In the genomic region with DNA sequence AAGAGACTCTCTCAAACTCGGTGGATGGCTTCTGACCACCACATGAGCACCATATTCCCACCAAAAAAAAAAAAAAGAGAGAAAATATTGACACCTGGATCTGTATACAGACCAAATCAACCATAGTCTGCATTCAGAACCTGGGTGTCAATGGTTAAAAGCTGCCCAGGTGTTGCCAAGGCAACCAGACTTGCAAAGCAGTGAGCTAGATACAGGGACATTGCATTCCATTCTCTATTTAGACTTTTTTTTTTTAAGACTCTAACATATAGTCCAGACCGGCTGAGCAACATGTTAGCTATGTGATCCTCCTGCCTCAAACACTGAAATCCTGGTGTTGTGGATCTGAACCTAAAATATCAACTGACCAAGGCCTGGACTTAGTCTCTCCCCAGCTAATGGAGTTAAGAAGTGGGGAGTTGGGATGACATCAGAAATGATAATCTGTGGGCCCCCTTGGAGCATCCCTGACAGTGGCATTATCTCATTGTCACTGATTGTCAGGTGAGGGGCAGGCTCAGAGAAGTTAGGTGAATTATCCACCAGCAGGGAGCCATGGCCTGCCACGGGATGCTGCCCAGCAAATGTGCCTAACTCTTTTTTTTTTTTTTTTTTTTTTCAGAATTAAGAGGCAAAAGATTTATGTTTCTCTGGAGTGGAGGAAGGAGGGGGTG, we compare ENCODE assay signal across 12 mouse cellular contexts.
DNase-seq lines count a peak whose midpoint lies in the region; ATAC-seq lines count a peak whose summit lies in the region.
"Had no signal": no experiment of that assay in that cellular context is flagged by ENCODE, and none has a peak within 500 bp of the region (broad histone marks: within the 10 kb centered on the region; RNA-seq: fewer than 3 reads in every experiment).

No protein-coding gene starts in this region.

- no peak overlapping the region; the same call in 1 of the 2 replicates for H3K4me2 ChIP-seq in heart, embryonic 13.5 days
- H3K4me2 ChIP-seq in midbrain, embryonic 13.5 days (replicated peaks): no peak overlapping the region
- H3K4me2 ChIP-seq in forebrain, embryonic 15.5 days (replicated peaks): no peak overlapping the region

- H3K4me1 ChIP-seq in heart, embryonic 13.5 days: peaks cover 22% of the 10 kb centered on the region
- peaks cover 16% of the 10 kb centered on the region for H3K4me1 ChIP-seq in midbrain, embryonic 13.5 days (replicated peaks)
- H3K4me1 ChIP-seq in midbrain, embryonic 10.5 days: peaks cover 27% of the 10 kb centered on the region
- H3K4me1 ChIP-seq in forebrain, embryonic 15.5 days: peaks cover 9% of the 10 kb centered on the region

- H3K27me3 ChIP-seq in heart, embryonic 13.5 days (replicated peaks): no peaks in the 10 kb centered on the region
- H3K27me3 ChIP-seq in midbrain, embryonic 13.5 days: 0 out of 2 replicates have a peak, but pooled peaks cover 4% of the 10 kb centered on the region
- peaks cover 71% of the 10 kb centered on the region for H3K27me3 ChIP-seq in midbrain, embryonic 10.5 days (ENCODE audit: low read depth, poor library complexity, severe bottlenecking)
- H3K27me3 ChIP-seq in forebrain, embryonic 15.5 days: 0 out of 2 replicates have a peak, but pooled peaks cover 3% of the 10 kb centered on the region

- H3K9ac ChIP-seq in heart, embryonic 13.5 days: no peak overlapping the region
- no peak overlapping the region for H3K9ac ChIP-seq in midbrain, embryonic 13.5 days (replicated peaks)
- H3K9ac ChIP-seq in forebrain, embryonic 15.5 days (replicated peaks): no peak overlapping the region

- ATAC-seq in heart, embryonic 13.5 days (ENCODE audit: extremely low read depth, insufficient number of reproducible peaks, low FRiP score, low TSS enrichment): no peak
- peak; percentile 54 for ATAC-seq in midbrain, embryonic 13.5 days
- ATAC-seq in forebrain, embryonic 15.5 days (replicated peaks): peak; percentile 51; the same call in 1 of the 2 replicates
- ATAC-seq in erythroid progenitor cell, adult 5-6 weeks (replicated peaks; ENCODE audit: low FRiP score, poor library complexity, severe bottlenecking): no peak

- H3K27ac ChIP-seq in heart, embryonic 13.5 days (replicated peaks): peak overlapping the region; percentile 47
- no peak overlapping the region for H3K27ac ChIP-seq in midbrain, embryonic 13.5 days
- H3K27ac ChIP-seq in midbrain, embryonic 10.5 days (replicated peaks): no peak overlapping the region
- no peak overlapping the region for H3K27ac ChIP-seq in forebrain, embryonic 15.5 days (replicated peaks)
- H3K27ac ChIP-seq: macrophage had no signal

- no peaks in the 10 kb centered on the region for H3K36me3 ChIP-seq in heart, embryonic 13.5 days
- no peaks in the 10 kb centered on the region for H3K36me3 ChIP-seq in midbrain, embryonic 13.5 days
- H3K36me3 ChIP-seq in midbrain, embryonic 10.5 days: no peaks in the 10 kb centered on the region
- H3K36me3 ChIP-seq in forebrain, embryonic 15.5 days: no peaks in the 10 kb centered on the region

- WGBS in heart, embryonic 13.5 days: 29% methylated on average over 3 of the region's 3 CpGs
- WGBS in midbrain, embryonic 13.5 days: 23% methylated on average over 3 of the region's 3 CpGs
- 30% methylated on average over 3 of the region's 3 CpGs for WGBS in midbrain, embryonic 10.5 days
- 20% methylated on average over 3 of the region's 3 CpGs for WGBS in forebrain, embryonic 15.5 days

- no peaks in the 10 kb centered on the region for H3K9me3 ChIP-seq in heart, embryonic 13.5 days
- no peaks in the 10 kb centered on the region for H3K9me3 ChIP-seq in midbrain, embryonic 13.5 days
- no peaks in the 10 kb centered on the region for H3K9me3 ChIP-seq in midbrain, embryonic 10.5 days (replicated peaks)
- H3K9me3 ChIP-seq in forebrain, embryonic 15.5 days: no peaks in the 10 kb centered on the region

- H3K4me3 ChIP-seq in heart, embryonic 13.5 days: no peak overlapping the region
- H3K4me3 ChIP-seq in midbrain, embryonic 13.5 days (replicated peaks): no peak overlapping the region
- no peak overlapping the region for H3K4me3 ChIP-seq in midbrain, embryonic 10.5 days
- no peak overlapping the region for H3K4me3 ChIP-seq in forebrain, embryonic 15.5 days

- no peak for DNase-seq in heart, postnatal 14 days
- DNase-seq in midbrain, embryonic 10.5 days (ENCODE audit: low spot score): no peak
- peak; percentile 11 for DNase-seq in right cerebral cortex, postnatal 25 days
- no peak for DNase-seq in spleen, postnatal 14 days (ENCODE audit: low spot score in 2 of 2)
- DNase-seq: cerebellum, adult 2 months; heart, adult 18-20 months; kidney, adult 9 months had no signal

- intact Hi-C loops in heart, postnatal 14 days (cut with DNase I): no loop called here

Comparison
In these comparisons a context has a peak if more than half of its experiments do, and no peak if none do; other contexts are left out.
1. ATAC-seq: peak in midbrain, embryonic 13.5 days (single experiment) and forebrain, embryonic 15.5 days (single experiment); none in heart, embryonic 13.5 days (single experiment) and erythroid progenitor cell, adult 5-6 weeks (single experiment).